Mouse (Mus musculus) G1E-ER4 (cell line): ENCODE data around the gene Agrn. TPM values are rescaled to one million over a fixed set of nuclear protein-coding genes. Genes with fewer than 3 reads are reported as not detected.

ENCODE experiments used
- GATA1 ChIP-seq: IDR thresholded peaks from one replicate; pipeline ENCODE4 v1.8.0; 2012; ENCODE audit warnings: low read length, inconsistent platforms
- polyA plus RNA-seq: library from polyadenylated mRNA; stranded (reverse); fragments of >175 nt; gene quantifications from 2 replicates; pipeline ENCODE4 v1.2.3, GENCODE M21; 2012

The Agrn gene
- polyA plus RNA-seq, 1 experiment: 0.39 TPM

GRCm38 (mm10) chr4:156133943-156134605 is 63.2 kb downstream of the Agrn start:
- no peak for TF ChIP-seq GATA1

- no peak for TF ChIP-seq GATA1
Observed at GRCm38 (mm10) chr4:156133334-156133733, 64.0 kb downstream of the Agrn start.

- TF ChIP-seq GATA1: no peak
Observed at GRCm38 (mm10) chr4:156130940-156131339, 66.3 kb downstream of the Agrn start.

DNA sequence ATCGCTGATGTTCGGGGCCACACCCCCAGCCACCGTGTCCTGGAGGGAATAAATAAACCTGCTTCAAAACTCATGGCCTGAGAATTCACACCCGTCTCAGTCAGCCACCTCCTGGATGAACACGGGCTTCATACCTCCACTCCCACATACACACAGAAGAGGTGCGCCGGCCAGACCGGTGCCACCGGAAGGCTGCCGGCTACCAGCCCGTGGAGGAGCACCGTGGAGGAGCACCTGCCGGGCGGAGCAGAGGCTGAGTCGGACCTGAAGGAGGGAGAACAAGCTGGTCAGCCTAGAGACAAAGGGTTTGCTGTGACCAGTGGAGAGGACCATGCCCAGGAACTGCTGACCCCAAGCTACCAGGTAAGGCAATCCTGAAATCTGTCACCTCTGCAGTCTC is 66.9 kb downstream of the Agrn start, which contains the start of gene Rnf223:
Gene Rnf223, plus strand, starts transcription at position 78 of the 400 bp plus-strand sequence.
- no peak for TF ChIP-seq GATA1

DNA sequence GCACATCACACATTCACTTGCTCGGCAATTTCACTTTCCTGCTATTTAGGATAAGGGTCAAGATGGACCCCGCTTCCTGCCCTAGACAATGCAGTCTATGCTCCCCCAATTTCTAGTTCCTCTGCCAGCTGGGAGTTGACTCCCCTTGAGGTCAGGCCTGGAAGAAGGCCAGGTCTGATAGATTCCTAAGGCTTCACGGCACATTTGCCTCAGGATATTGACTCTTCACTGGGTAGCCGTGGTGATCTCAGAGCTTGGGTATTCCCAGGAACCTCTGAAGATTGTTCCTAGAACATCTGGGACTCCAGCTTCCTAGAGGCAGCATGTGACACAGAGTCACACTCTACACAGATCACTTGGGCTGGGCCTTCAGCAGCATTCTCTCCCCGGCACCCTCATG is 68.5 kb downstream of the Agrn start:
- TF ChIP-seq GATA1: no peak

DNA sequence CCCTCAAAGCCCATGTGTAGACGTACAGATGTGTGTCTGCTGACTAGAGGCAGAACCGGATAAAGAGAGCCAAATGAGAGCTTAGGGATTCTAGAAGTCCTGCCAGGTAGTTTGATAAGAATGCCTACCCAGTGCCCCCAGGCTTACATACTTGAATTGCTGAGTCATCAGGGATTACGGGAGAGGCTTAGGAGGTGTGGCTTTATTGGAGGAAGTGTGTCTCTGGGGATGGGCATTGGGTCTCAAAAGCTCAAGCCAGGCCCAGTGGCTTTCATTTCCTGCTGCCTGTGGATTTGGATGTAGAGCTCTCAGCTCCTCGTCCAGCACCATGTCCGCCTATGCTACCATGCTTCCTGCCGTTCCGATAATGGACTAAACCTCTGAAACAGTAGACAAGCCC is 70.4 kb downstream of the Agrn start:
- no peak for TF ChIP-seq GATA1

DNA sequence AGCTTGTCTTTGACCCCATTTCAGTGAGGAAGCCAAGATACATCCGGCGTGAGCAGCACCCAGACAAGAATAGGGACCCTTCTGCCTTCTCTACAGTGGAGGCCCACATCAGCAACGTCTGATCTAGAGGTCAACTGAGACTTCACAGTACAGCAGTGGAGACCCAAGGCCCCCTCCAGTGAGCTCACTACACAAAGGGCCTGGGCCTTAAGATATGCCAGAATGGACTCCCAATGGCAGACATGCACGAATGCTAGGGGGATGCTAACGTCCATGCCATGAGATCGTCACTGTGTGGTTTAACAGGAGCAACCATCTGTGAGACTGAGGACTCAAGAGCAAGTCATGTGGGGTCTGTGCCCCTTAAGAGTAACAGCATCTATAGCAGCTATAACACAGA is 71.9 kb downstream of the Agrn start:
- no peak for TF ChIP-seq GATA1

- no peak for TF ChIP-seq GATA1
Observed at GRCm38 (mm10) chr4:156124077-156124476, 73.2 kb downstream of the Agrn start.

Other genes starting within 250 kb of the Agrn start
- 78.3 and 111 TPM in 2 replicates for gene C1qtnf12, start 235.2 kb downstream of the Agrn start, polyA plus RNA-seq
- 6.0 and 6.1 TPM in 2 replicates for gene B3galt6, start 204.8 kb downstream of the Agrn start, polyA plus RNA-seq
- gene Sdf4, start 204.6 kb downstream of the Agrn start, polyA plus RNA-seq: 44.4 and 58.7 TPM in 2 replicates
- 0.60 and 2.3 TPM in 2 replicates for gene Tnfrsf4, start 183.6 kb downstream of the Agrn start, polyA plus RNA-seq
- gene Tnfrsf18, start 171.3 kb downstream of the Agrn start, polyA plus RNA-seq: 0.10 and 0.16 TPM in 2 replicates
- gene Ttll10, start 138.1 kb downstream of the Agrn start, polyA plus RNA-seq: not detected in 2 replicates
- 9.5 and 12.0 TPM in 2 replicates for gene 9430015G10Rik, start 87.5 kb downstream of the Agrn start, polyA plus RNA-seq
- gene Rnf223, start 67.0 kb downstream of the Agrn start, polyA plus RNA-seq: 0.17 and 0.23 TPM in 2 replicates
- gene Isg15, start 3.3 kb upstream of the Agrn start, polyA plus RNA-seq: not detected in 2 replicates
- not detected in 2 replicates for gene AW011738, start 5.8 kb upstream of the Agrn start, polyA plus RNA-seq
- not detected in 2 replicates for gene Perm1, start 18.4 kb upstream of the Agrn start, polyA plus RNA-seq
- 7.6 and 12.9 TPM in 2 replicates for gene Plekhn1, start 37.4 kb upstream of the Agrn start, polyA plus RNA-seq
- gene Noc2l, start 38.5 kb upstream of the Agrn start, polyA plus RNA-seq: 63.7 and 72.4 TPM in 2 replicates
- gene Samd11, start 58.2 kb upstream of the Agrn start, polyA plus RNA-seq: 0.02 and 0.03 TPM in 2 replicates
- gene Vmn2r-ps159, start 133.6 kb upstream of the Agrn start, polyA plus RNA-seq: not detected in 2 replicates